9 mouse cellular contexts compared by ENCODE assay signal in genomic region chr4:142514751-142515150, GRCm38 (mm10).
"Had no signal": no experiment of that assay in that cellular context is flagged by ENCODE, and none has a peak within 500 bp of the region (broad histone marks: within the 10 kb centered on the region; RNA-seq: fewer than 3 reads in every experiment).

No protein-coding gene starts in this region.

- H3K4me2 ChIP-seq: limb, embryonic 13.5 days; midbrain, embryonic 13.5 days had no signal

- H3K27ac ChIP-seq: kidney, postnatal 0 days; limb, embryonic 13.5 days; liver, embryonic 14.5 days; midbrain, embryonic 13.5 days had no signal

- H3K36me3 ChIP-seq: limb, embryonic 13.5 days; midbrain, embryonic 13.5 days had no signal

- H3K4me3 ChIP-seq: limb, embryonic 13.5 days; midbrain, embryonic 13.5 days had no signal

- ATAC-seq: midbrain, embryonic 13.5 days had no signal

- H3K9ac ChIP-seq: limb, embryonic 13.5 days; liver, embryonic 14.5 days; midbrain, embryonic 13.5 days had no signal

- H3K27me3 ChIP-seq: limb, embryonic 13.5 days; midbrain, embryonic 13.5 days had no signal

- DNase-seq: left cerebral cortex, postnatal 4 days; lung, adult 18-20 months; right cerebral cortex, postnatal 14 days; thymus, adult 18-20 months; thymus, postnatal 14 days had no signal
